Comparison of ENCODE assay signal across 8 mouse cellular contexts in genomic region chr15:101479007-101479665, GRCm38 (mm10). TPM values are rescaled to one million over a fixed set of nuclear protein-coding genes. Genes with fewer than 3 reads are reported as not detected.
DNase-seq lines count a peak whose midpoint lies in the region; ATAC-seq and TF ChIP-seq lines count a peak whose summit lies in the region.

No protein-coding gene starts in this region.

- no peaks in the 10 kb centered on the region for H3K9me3 ChIP-seq in embryonic facial prominence, embryonic 14.5 days (ENCODE audit: control insufficient read depth, low read length)
- no peaks in the 10 kb centered on the region for H3K9me3 ChIP-seq in liver, embryonic 14.5 days (ENCODE audit: control insufficient read depth, low read length)

- H3K9ac ChIP-seq in embryonic facial prominence, embryonic 14.5 days (ENCODE audit: low read depth, low read length) = peak overlapping the region; percentile 38; the same call in 1 of the 2 replicates
- H3K9ac ChIP-seq in liver, embryonic 14.5 days (replicated peaks) = no peak overlapping the region

- H3K4me3 ChIP-seq in embryonic facial prominence, embryonic 14.5 days (ENCODE audit: low read depth, low read length) = peak overlapping the region; percentile 23
- H3K4me3 ChIP-seq in liver, embryonic 14.5 days (ENCODE audit: insufficient read depth in 1 of 2, low read depth in 2 of 2, low read length in 2 of 2) = no peak overlapping the region

- DNase-seq in layer of hippocampus, adult 11-12 months (ENCODE audit: low spot score) = peak; percentile 41
- no peak for DNase-seq in layer of hippocampus, adult 9-10 months (ENCODE audit: low spot score)
- peak; percentile 39 for DNase-seq in embryonic facial prominence, embryonic 14.5 days (ENCODE audit: low spot score)
- DNase-seq in heart, postnatal 10 days = peak; percentile 26 to 56
- peak; percentile 73 to 78 for DNase-seq in kidney, postnatal 4 days
- DNase-seq in liver, embryonic 14.5 days (ENCODE audit: low read depth in 3 of 3, low spot score in 3 of 3) = no peak
- DNase-seq in neural tube, embryonic 10.5 days (ENCODE audit: extremely low spot score, low spot score) = peak; percentile 68
- peak; percentile 69 to 82 for DNase-seq in thymus, postnatal 10 days (ENCODE audit: low spot score in 2 of 2)

- no peaks in the 10 kb centered on the region for H3K36me3 ChIP-seq in embryonic facial prominence, embryonic 14.5 days (ENCODE audit: control insufficient read depth, insufficient read depth, low read length)
- no peaks in the 10 kb centered on the region for H3K36me3 ChIP-seq in liver, embryonic 14.5 days (replicated peaks; ENCODE audit: control insufficient read depth, insufficient read depth, low read depth)

- H3K27ac ChIP-seq in embryonic facial prominence, embryonic 14.5 days (replicated peaks; ENCODE audit: low read depth, low read length) = no peak overlapping the region
- H3K27ac ChIP-seq in liver, embryonic 14.5 days = no peak overlapping the region

- peaks cover 7% of the 10 kb centered on the region; the same call in 1 of the 2 replicates for H3K27me3 ChIP-seq in embryonic facial prominence, embryonic 14.5 days (replicated peaks; ENCODE audit: control insufficient read depth, insufficient read depth, low read length)
- H3K27me3 ChIP-seq in liver, embryonic 14.5 days (ENCODE audit: control insufficient read depth, insufficient read depth, low read length) = no peaks in the 10 kb centered on the region

- ATAC-seq in embryonic facial prominence, embryonic 14.5 days (ENCODE audit: low read depth) = peak; percentile 57
- ATAC-seq in liver, embryonic 14.5 days (ENCODE audit: insufficient read depth) = no peak

- peak; percentile 49; the same call in 1 of the 2 replicates for TF ChIP-seq CTCF in liver, embryonic 14.5 days (IDR thresholded peaks at IDR 0.05; ENCODE audit: low read depth)

- peak overlapping the region; percentile 59 for H3K4me2 ChIP-seq in embryonic facial prominence, embryonic 14.5 days (ENCODE audit: low read depth, low read length)
- H3K4me2 ChIP-seq in liver, embryonic 14.5 days (ENCODE audit: low read depth) = no peak overlapping the region

- TF ChIP-seq EP300 in liver, embryonic 14.5 days (IDR thresholded peaks at IDR 0.05; ENCODE audit: low read depth) = no peak

- peaks cover 8% of the 10 kb centered on the region for H3K4me1 ChIP-seq in embryonic facial prominence, embryonic 14.5 days (ENCODE audit: control insufficient read depth, insufficient read depth, low read length)
- H3K4me1 ChIP-seq in liver, embryonic 14.5 days (replicated peaks; ENCODE audit: control insufficient read depth in 2 of 2, insufficient read depth in 2 of 2, low read length in 1 of 2) = no peaks in the 10 kb centered on the region

- intact Hi-C loops in heart, postnatal 10 days (cut with DNase I) = no loop called here

- 9% methylated on average over 25 of the region's 31 CpGs for WGBS in embryonic facial prominence, embryonic 14.5 days
- WGBS in liver, embryonic 14.5 days (ENCODE audit: insufficient replicate concordance) = 6% methylated on average over 31 of the region's 31 CpGs

RNA-seq across cellular contexts. Expression of gene Krt86, which starts 5.9 kb away (rescaled TPM):
- 0.10 and 0.22 TPM in 2 replicates for polyA plus RNA-seq in embryonic facial prominence, embryonic 14.5 days (2014; fragmentation: Nextera tagmentation; extraction: Ambion mirVana)
- not detected for total RNA-seq in heart, postnatal 10 days (2021)
- polyA plus RNA-seq in liver, embryonic 14.5 days (2012; rRNA removed) = not detected in 2 replicates
- polyA plus RNA-seq in liver, embryonic 14.5 days (2014; fragmentation: Nextera tagmentation; extraction: Ambion mirVana) = not detected in 2 replicates

RNA-seq across cellular contexts. Expression of gene Krt83, which starts 12.2 kb away (rescaled TPM):
- 0.26 TPM in 1 of 2 replicates, not detected in the other for polyA plus RNA-seq in embryonic facial prominence, embryonic 14.5 days (2014; fragmentation: Nextera tagmentation; extraction: Ambion mirVana)
- total RNA-seq in heart, postnatal 10 days (2021) = not detected
- 0.03 TPM in 1 of 2 replicates, not detected in the other for polyA plus RNA-seq in liver, embryonic 14.5 days (2012; rRNA removed)
- 0.30 TPM in 1 of 2 replicates, not detected in the other for polyA plus RNA-seq in liver, embryonic 14.5 days (2014; fragmentation: Nextera tagmentation; extraction: Ambion mirVana)

RNA-seq across cellular contexts. Expression of gene Krt81, which starts 15.6 kb away (rescaled TPM):
- polyA plus RNA-seq in embryonic facial prominence, embryonic 14.5 days (2014; fragmentation: Nextera tagmentation; extraction: Ambion mirVana) = not detected in 2 replicates
- total RNA-seq in heart, postnatal 10 days (2021) = not detected
- not detected in 2 replicates for polyA plus RNA-seq in liver, embryonic 14.5 days (2012; rRNA removed)
- not detected in 2 replicates for polyA plus RNA-seq in liver, embryonic 14.5 days (2014; fragmentation: Nextera tagmentation; extraction: Ambion mirVana)

RNA-seq across cellular contexts. Expression of gene Krt88, which starts 31.6 kb away (rescaled TPM):
- not detected in 2 replicates for polyA plus RNA-seq in embryonic facial prominence, embryonic 14.5 days (2014; fragmentation: Nextera tagmentation; extraction: Ambion mirVana)
- not detected for total RNA-seq in heart, postnatal 10 days (2021)
- polyA plus RNA-seq in liver, embryonic 14.5 days (2012; rRNA removed) = not detected in 2 replicates
- not detected in 2 replicates for polyA plus RNA-seq in liver, embryonic 14.5 days (2014; fragmentation: Nextera tagmentation; extraction: Ambion mirVana)

RNA-seq across cellular contexts. Expression of gene Gm49425, which starts 37.9 kb away (rescaled TPM):
- 1.6 and 1.8 TPM in 2 replicates for polyA plus RNA-seq in embryonic facial prominence, embryonic 14.5 days (2014; fragmentation: Nextera tagmentation; extraction: Ambion mirVana)
- total RNA-seq in heart, postnatal 10 days (2021) = not detected
- not detected in 2 replicates for polyA plus RNA-seq in liver, embryonic 14.5 days (2012; rRNA removed)
- not detected in 2 replicates for polyA plus RNA-seq in liver, embryonic 14.5 days (2014; fragmentation: Nextera tagmentation; extraction: Ambion mirVana)

Comparison
In these comparisons a context has a peak if more than half of its experiments do, and no peak if none do; other contexts are left out.
1. DNase-seq: peak in layer of hippocampus, adult 11-12 months (single experiment), embryonic facial prominence, embryonic 14.5 days (single experiment), heart, postnatal 10 days (2 of 2), kidney, postnatal 4 days (2 of 2), neural tube, embryonic 10.5 days (single experiment) and thymus, postnatal 10 days (2 of 2); none in layer of hippocampus, adult 9-10 months (single experiment) and liver, embryonic 14.5 days (0 of 3).